Mouse (Mus musculus) granulocyte monocyte progenitor cell, adult 5-6 weeks (primary cell): ENCODE results near the gene Gpsm1. TPM values are rescaled to one million over a fixed set of nuclear protein-coding genes. Genes with fewer than 3 reads are reported as not detected.
"Not testable (repeated sequence)": the region's sequence is repeated elsewhere in the genome, so short reads cannot be mapped to it uniquely, and the experiment has no call there.

Experiments
- ATAC-seq: replicated peaks from 2 replicates; pipeline ENCODE4 v1.8.0; 2016; ENCODE audit warnings: mild to moderate bottlenecking, moderate TSS enrichment, inconsistent platforms; ENCODE audit not compliant: poor library complexity, severe bottlenecking
- total RNA-seq, 2 experiments: library from RNA; stranded (forward) in 1 of 2; stranded (reverse) in 1 of 2; fragments of 200-712, 200-1000 nt in 1 of 2; fragments of >200 nt in 1 of 2; fragmentation: Nextera tagmentation in 1 of 2; gene quantifications; 2 replicates each; pipeline ENCODE4 v1.2.3; 2014 to 2017

The Gpsm1 gene
- total RNA-seq, 2 experiments from 2014 or later: 7.0 to 13.8 TPM

- ATAC-seq: no peak
These were observed 48.2 kb downstream of the Gpsm1 start for GRCm38 (mm10) chr2:26363481-26363880.

DNA sequence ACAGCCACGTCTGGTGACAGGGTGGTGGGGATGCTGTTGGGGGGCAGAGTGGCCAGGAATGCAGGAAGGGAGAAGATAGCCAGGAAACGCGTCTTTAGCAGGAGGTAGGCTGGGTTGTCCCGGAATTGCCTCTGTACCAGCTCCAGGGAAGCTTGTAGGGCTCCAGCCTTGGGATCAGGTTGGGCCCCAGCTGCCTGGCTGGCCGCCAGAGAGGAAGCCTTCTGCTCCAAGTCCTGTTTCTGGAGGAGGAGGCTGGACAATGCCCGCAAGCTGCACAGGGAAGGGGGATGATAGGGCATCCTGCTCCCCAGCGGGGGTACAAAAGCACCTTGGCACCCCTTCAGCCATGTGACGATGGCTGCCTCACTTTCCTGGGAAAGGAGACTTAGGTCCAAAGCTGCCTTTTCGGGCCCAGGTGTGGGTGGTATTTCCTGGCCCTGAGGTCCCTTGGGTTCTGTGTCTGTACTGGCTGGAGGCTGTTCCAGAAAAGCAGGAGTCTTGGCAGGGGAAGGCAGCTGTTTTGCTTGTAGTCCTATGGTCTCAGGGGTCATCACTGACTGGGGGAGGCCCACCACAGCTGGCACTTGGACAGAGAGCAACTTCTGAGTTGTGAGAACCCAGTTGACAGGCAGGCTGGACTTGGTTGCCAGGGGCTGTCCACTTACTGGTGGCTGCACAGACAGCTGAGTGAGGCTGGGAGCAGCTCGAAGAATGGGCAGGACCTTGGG, 49.6 kb downstream of the Gpsm1 start:
- no peak for ATAC-seq

- no peak for ATAC-seq
These were observed 52.6 kb downstream of the Gpsm1 start for GRCm38 (mm10) chr2:26367911-26368310.

GRCm38 (mm10) chr2:26368572-26368971, 53.3 kb downstream of the Gpsm1 start:
- ATAC-seq: no peak

DNA sequence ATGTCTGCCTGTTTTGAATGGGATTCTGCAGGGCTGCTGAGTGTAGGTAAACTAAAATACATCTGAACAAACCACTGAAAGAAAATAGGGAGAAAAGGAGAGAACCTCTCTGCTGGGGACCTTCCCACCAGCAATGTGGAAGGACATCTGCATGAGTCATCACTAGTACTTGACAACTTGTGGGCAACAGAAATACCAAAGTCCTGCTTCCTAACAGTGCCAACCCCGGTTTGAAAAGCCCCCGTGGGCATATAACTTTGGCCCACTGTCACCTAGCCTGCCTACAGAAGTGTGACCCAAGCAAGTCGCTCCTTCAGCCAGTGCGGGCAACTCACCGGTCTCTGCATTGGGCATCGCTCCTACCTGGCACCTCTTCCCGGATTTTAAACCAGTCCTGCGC, 57.1 kb downstream of the Gpsm1 start:
- no peak for ATAC-seq

DNA sequence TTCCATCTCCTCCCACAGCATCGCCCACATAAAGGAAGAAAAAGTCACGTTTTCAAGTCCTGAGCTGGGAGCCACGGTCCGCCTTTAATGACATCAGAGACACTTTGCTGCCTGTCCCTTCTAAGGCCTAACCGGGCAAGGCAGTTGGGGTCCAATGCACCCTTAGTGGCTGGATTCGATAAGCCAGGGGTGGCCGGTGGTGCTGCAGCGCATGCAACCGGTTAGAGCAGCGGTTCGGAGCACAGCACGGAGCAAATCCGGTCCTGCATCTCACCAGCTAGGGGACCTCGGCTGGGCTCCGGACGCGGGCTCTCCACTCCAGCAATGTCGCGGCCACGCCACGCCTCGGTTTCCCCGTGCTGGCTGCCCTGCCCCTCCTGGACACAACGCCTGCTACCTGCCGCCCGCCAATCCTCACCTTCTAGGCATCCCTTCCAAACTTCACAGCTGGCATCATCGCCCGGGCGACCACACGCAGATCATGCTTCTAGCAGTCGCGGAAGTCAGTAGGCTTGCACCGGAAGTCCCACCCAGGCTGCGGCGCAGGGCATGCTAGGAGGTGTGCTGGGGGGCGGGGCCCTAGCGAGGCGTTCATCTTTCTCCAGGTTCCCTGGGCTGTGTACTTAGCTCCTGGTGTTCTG, 64.9 kb downstream of the Gpsm1 start, which contains the start of gene Snapc4:
Gene Snapc4, minus strand, starts transcription at position 523 of the 641 bp plus-strand sequence.
- ATAC-seq: peak; percentile 95

- ATAC-seq: not testable (repeated sequence)
These were observed 65.6 kb downstream of the Gpsm1 start for GRCm38 (mm10) chr2:26380871-26381270.

GRCm38 (mm10) chr2:26387713-26388112, 72.4 kb downstream of the Gpsm1 start:
- ATAC-seq: no peak

- ATAC-seq: no peak
These were observed 73.4 kb downstream of the Gpsm1 start for GRCm38 (mm10) chr2:26388682-26389153.

- ATAC-seq: peak; percentile 88
These were observed 73.9 kb downstream of the Gpsm1 start, which contains the start of the genes Entr1 and Pmpca for GRCm38 (mm10) chr2:26389154-26389690. Gene Entr1 (minus strand): TSS chr2:26389316. Gene Pmpca (plus strand): TSS chr2:26389339.

DNA sequence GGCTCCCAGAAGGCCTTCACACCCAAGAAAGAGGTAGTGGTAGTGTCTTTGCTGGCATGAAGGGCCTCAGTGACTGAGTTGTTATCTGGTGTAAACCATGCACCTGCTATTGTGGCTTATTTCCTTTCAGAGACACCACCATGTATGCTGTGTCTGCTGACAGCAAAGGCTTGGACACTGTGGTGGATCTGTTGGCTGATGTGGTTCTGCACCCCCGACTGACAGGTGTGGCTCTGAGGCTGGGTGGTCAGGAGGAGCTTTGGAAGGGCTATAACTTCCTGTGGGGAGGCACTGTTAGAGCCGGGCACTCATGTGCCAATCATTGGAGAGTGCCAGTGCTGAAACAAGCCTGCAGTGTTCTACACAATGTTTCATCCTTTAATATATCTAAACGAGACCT, 75.6 kb downstream of the Gpsm1 start:
- no peak for ATAC-seq

GRCm38 (mm10) chr2:26391617-26392016, 76.3 kb downstream of the Gpsm1 start:
- ATAC-seq: no peak

Other genes starting within 250 kb of the Gpsm1 start
- 0.30 and 0.62 TPM in 2 replicates for gene Nacc2, start 192.3 kb upstream of the Gpsm1 start, total RNA-seq (2014; fragmentation: Nextera tagmentation)
- 0.57 and 0.65 TPM in 2 replicates for gene Nacc2, start 192.3 kb upstream of the Gpsm1 start, total RNA-seq (2017)
- gene Lhx3, start 107.2 kb upstream of the Gpsm1 start, total RNA-seq (2014; fragmentation: Nextera tagmentation): not detected in 2 replicates
- gene Lhx3, start 107.2 kb upstream of the Gpsm1 start, total RNA-seq (2017): not detected in 2 replicates
- 10.9 and 11.5 TPM in 2 replicates for gene Qsox2, start 78.0 kb upstream of the Gpsm1 start, total RNA-seq (2014; fragmentation: Nextera tagmentation)
- 4.8 and 7.1 TPM in 2 replicates for gene Qsox2, start 78.0 kb upstream of the Gpsm1 start, total RNA-seq (2017)
- gene Ccdc187, start 21.0 kb upstream of the Gpsm1 start, total RNA-seq (2014; fragmentation: Nextera tagmentation): not detected in 2 replicates
- gene Ccdc187, start 21.0 kb upstream of the Gpsm1 start, total RNA-seq (2017): not detected in 2 replicates
- 9.5 and 10.4 TPM in 2 replicates for gene Dnlz, start 36.6 kb downstream of the Gpsm1 start, total RNA-seq (2014; fragmentation: Nextera tagmentation)
- 5.9 and 7.6 TPM in 2 replicates for gene Dnlz, start 36.6 kb downstream of the Gpsm1 start, total RNA-seq (2017)
- gene Card9, start 45.4 kb downstream of the Gpsm1 start, total RNA-seq (2014; fragmentation: Nextera tagmentation): 42.3 and 55.8 TPM in 2 replicates
- 121 and 122 TPM in 2 replicates for gene Card9, start 45.4 kb downstream of the Gpsm1 start, total RNA-seq (2017)
- gene Snapc4, start 65.1 kb downstream of the Gpsm1 start, total RNA-seq (2014; fragmentation: Nextera tagmentation): 23.4 and 56.4 TPM in 2 replicates
- gene Snapc4, start 65.1 kb downstream of the Gpsm1 start, total RNA-seq (2017): 25.9 and 46.0 TPM in 2 replicates
- gene Entr1, start 73.8 kb downstream of the Gpsm1 start, total RNA-seq (2014; fragmentation: Nextera tagmentation): 48.3 and 61.2 TPM in 2 replicates
- gene Entr1, start 73.8 kb downstream of the Gpsm1 start, total RNA-seq (2017): 42.2 and 42.5 TPM in 2 replicates
- 43.7 and 49.2 TPM in 2 replicates for gene Pmpca, start 73.8 kb downstream of the Gpsm1 start, total RNA-seq (2014; fragmentation: Nextera tagmentation)
- 60.0 and 79.2 TPM in 2 replicates for gene Pmpca, start 73.8 kb downstream of the Gpsm1 start, total RNA-seq (2017)
- gene Inpp5e, start 93.7 kb downstream of the Gpsm1 start, total RNA-seq (2014; fragmentation: Nextera tagmentation): 11.2 and 11.6 TPM in 2 replicates
- gene Inpp5e, start 93.7 kb downstream of the Gpsm1 start, total RNA-seq (2017): 4.7 and 6.2 TPM in 2 replicates
- gene Sec16a, start 129.7 kb downstream of the Gpsm1 start, total RNA-seq (2014; fragmentation: Nextera tagmentation): 42.3 and 47.0 TPM in 2 replicates
- 29.8 and 32.5 TPM in 2 replicates for gene Sec16a, start 129.7 kb downstream of the Gpsm1 start, total RNA-seq (2017)
- gene Notch1, start 201.1 kb downstream of the Gpsm1 start, total RNA-seq (2014; fragmentation: Nextera tagmentation): 19.2 and 22.6 TPM in 2 replicates
- 8.1 and 8.5 TPM in 2 replicates for gene Notch1, start 201.1 kb downstream of the Gpsm1 start, total RNA-seq (2017)